ENCODE assay signal across 21 mouse cellular contexts in the genomic region with DNA sequence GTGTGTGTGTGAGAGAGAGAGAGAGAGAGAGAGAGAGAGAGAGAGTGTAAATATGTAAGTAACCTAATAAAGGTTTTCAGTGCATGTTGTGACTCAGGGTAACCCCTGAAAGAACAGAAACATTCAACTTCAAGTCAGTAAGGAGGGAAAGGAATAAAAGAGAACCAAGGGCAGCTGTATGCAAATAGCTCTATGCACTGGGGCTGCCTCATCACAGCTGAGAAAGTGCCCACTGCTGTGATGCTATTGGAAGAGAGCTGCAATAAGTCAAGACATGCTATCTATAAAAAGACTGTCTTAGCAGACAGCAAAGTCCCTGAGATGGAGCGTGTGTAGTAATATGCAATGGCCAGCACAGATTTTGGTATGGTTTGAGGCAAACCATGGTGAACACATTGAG. TPM values are rescaled to one million over a fixed set of nuclear protein-coding genes. Genes with fewer than 3 reads are reported as not detected.
DNase-seq lines count a peak whose midpoint lies in the region; ATAC-seq and TF ChIP-seq lines count a peak whose summit lies in the region.
"Had no signal": no experiment of that assay in that cellular context is flagged by ENCODE, and none has a peak within 500 bp of the region (broad histone marks: within the 10 kb centered on the region; RNA-seq: fewer than 3 reads in every experiment).

No protein-coding gene starts in this region.

- no peaks in the 10 kb centered on the region for H3K9me3 ChIP-seq in liver, embryonic 12.5 days (replicated peaks)
- H3K9me3 ChIP-seq in CH12.LX (replicated peaks; ENCODE audit: low read length): no peaks in the 10 kb centered on the region
- H3K9me3 ChIP-seq: embryonic facial prominence, embryonic 12.5 days; heart, embryonic 12.5 days; hindbrain, embryonic 15.5 days had no signal

- no peak for TF ChIP-seq EP300 in CH12.LX (IDR thresholded peaks at IDR 0.05; ENCODE audit: low read length)

- no peak for ATAC-seq in liver, embryonic 12.5 days
- ATAC-seq in neutrophil, adult 5-6 weeks (ENCODE audit: extremely low read depth, insufficient number of reproducible peaks, low FRiP score, poor library complexity, severe bottlenecking): peak; percentile 52
- ATAC-seq: activated CD4-positive, CD25-positive, alpha-beta regulatory T cell, adult 4 months; CD4-positive, CD25-positive, alpha-beta regulatory T cell, adult 4 months; forebrain, postnatal 0 days; Patski had no signal

- no peaks in the 10 kb centered on the region for H3K27me3 ChIP-seq in liver, embryonic 12.5 days (replicated peaks)
- no peaks in the 10 kb centered on the region for H3K27me3 ChIP-seq in CH12.LX (replicated peaks)
- H3K27me3 ChIP-seq: embryonic facial prominence, embryonic 12.5 days; heart, embryonic 12.5 days; hindbrain, embryonic 15.5 days; Patski had no signal

- in situ Hi-C loops in CH12.LX (cut with MboI; ENCODE audit: low pct_ligation_motif_present, low pct_unique_long_range_greater_than_20kb, low sequenced_read_pairs): no loop called here

- WGBS in liver, embryonic 12.5 days (ENCODE audit: insufficient replicate concordance): 51% methylated on average over 1 of the region's 1 CpGs

- H3K27ac ChIP-seq in liver, embryonic 12.5 days: peak overlapping the region; percentile 81
- H3K27ac ChIP-seq in CH12.LX (ENCODE audit: insufficient read depth, low read depth): no peak overlapping the region
- H3K27ac ChIP-seq: embryonic facial prominence, embryonic 12.5 days; heart, adult 2 months; hindbrain, embryonic 15.5 days had no signal

- no peak for TF ChIP-seq CTCF in CH12.LX (conservative IDR thresholded peaks at IDR 0.05 in 1 of 2, IDR thresholded peaks at IDR 0.05 in 1 of 2; ENCODE audit: low read depth in 2 of 2, low read length in 2 of 2)

- no peak for TF ChIP-seq POLR2A in CH12.LX (IDR thresholded peaks at IDR 0.05; ENCODE audit: low read depth, low read length)

- H3K9ac ChIP-seq in liver, embryonic 12.5 days: no peak overlapping the region; the same call in 1 of the 2 replicates
- no peak overlapping the region for H3K9ac ChIP-seq in CH12.LX (ENCODE audit: insufficient read depth, low read depth)
- H3K9ac ChIP-seq: embryonic facial prominence, embryonic 12.5 days; forebrain, postnatal 0 days; heart, embryonic 12.5 days; hindbrain, embryonic 15.5 days had no signal

- no peak overlapping the region for H3K4me2 ChIP-seq in liver, embryonic 12.5 days
- H3K4me2 ChIP-seq in CH12.LX (ENCODE audit: insufficient read depth, low read depth, poor library complexity, severe bottlenecking): no peak overlapping the region
- H3K4me2 ChIP-seq: embryonic facial prominence, embryonic 12.5 days; heart, embryonic 12.5 days; hindbrain, embryonic 15.5 days had no signal

- H3K79me2 ChIP-seq in CH12.LX (replicated peaks; ENCODE audit: control insufficient read depth, extremely low read depth, insufficient read depth, poor library complexity, severe bottlenecking): no peaks in the 10 kb centered on the region

- DNase-seq in liver: no peak
- DNase-seq in A20 (ENCODE audit: low read depth, low spot score): peak; percentile 89
- peak; percentile 70 for DNase-seq in CH12.LX (ENCODE audit: extremely low read depth)
- no peak for DNase-seq in right cerebral cortex, postnatal 10 days (ENCODE audit: low spot score in 2 of 2)
- DNase-seq in cerebellum, postnatal 36 days: no peak
- DNase-seq: adrenal gland, adult 2 months; adrenal gland, postnatal 25 days; cerebellum, adult 2 months; cerebellum, postnatal 10 days; forebrain, postnatal 0 days; gastrocnemius, postnatal 14 days; heart, adult 2 months; heart, postnatal 36 days had no signal

- H3K4me3 ChIP-seq in liver, embryonic 12.5 days: no peak overlapping the region
- no peak overlapping the region for H3K4me3 ChIP-seq in CH12.LX (replicated peaks in 1 of 3; ENCODE audit: low read depth in 2 of 3, low read length in 2 of 3, poor library complexity in 1 of 3)
- H3K4me3 ChIP-seq: embryonic facial prominence, embryonic 12.5 days; heart, adult 2 months; heart, embryonic 12.5 days; hindbrain, embryonic 15.5 days had no signal

- dilution Hi-C loops in CH12.LX (cut with MboI; ENCODE audit: extremely low pct_ligation_motif_present, extremely low pct_unique_long_range_greater_than_20kb, low sequenced_read_pairs): no loop called here

- H3K36me3 ChIP-seq in liver, embryonic 12.5 days: no peaks in the 10 kb centered on the region
- H3K36me3 ChIP-seq in CH12.LX (replicated peaks in 1 of 2; ENCODE audit: control insufficient read depth in 1 of 2, insufficient read depth in 1 of 2, low read length in 1 of 2): peaks cover 0 to 1% of the 10 kb centered on the region in 2 experiments
- H3K36me3 ChIP-seq: embryonic facial prominence, embryonic 12.5 days; heart, embryonic 12.5 days; hindbrain, embryonic 15.5 days had no signal

- H3K4me1 ChIP-seq in liver, embryonic 12.5 days: peaks cover 42% of the 10 kb centered on the region
- peaks cover 6 to 44% of the 10 kb centered on the region in 2 experiments; a peak in 3 of 4 replicates for H3K4me1 ChIP-seq in CH12.LX (ENCODE audit: control insufficient read depth in 1 of 2, insufficient read depth in 2 of 2)

- no peak for TF ChIP-seq RAD21 in CH12.LX (IDR thresholded peaks at IDR 0.05; ENCODE audit: low read depth, low read length)

TF ChIP-seq in CH12.LX, 34 proteins besides CTCF, POLR2A, EP300 and RAD21:
- TF ChIP-seq ETS1 (conservative IDR thresholded peaks at IDR 0.05; ENCODE audit: low read depth, low read length) (peak; percentile 52), HCFC1 (IDR thresholded peaks at IDR 0.05; ENCODE audit: low read depth, low read length) (no peak), SMC3 (IDR thresholded peaks at IDR 0.05; ENCODE audit: low read depth, low read length) (no peak), MEF2A (IDR thresholded peaks at IDR 0.05; ENCODE audit: borderline replicate concordance, low read depth, low read length) (0 out of 2 replicates have a peak, but pooled peaks have one; percentile 13)

RNA-seq across cellular contexts. Expression of gene Zfp69, which starts 2.2 kb away (rescaled TPM):
- polyA plus RNA-seq in liver, embryonic 12.5 days (2016; fragmentation: Nextera tagmentation; extraction: Ambion mirVana): 3.1 and 3.5 TPM in 2 replicates
- total RNA-seq in CH12.LX (2012; rRNA removed) (0.71 and 0.89 TPM in 2 replicates), CH12.LX (2014; rRNA removed) (0.46 and 0.72 TPM in 2 replicates)
- 1.3 and 2.2 TPM in 2 replicates for polyA plus RNA-seq in CH12.LX (2012; ENCODE audit: insufficient read length, low read depth)
- total RNA-seq in neutrophil, adult 5-6 weeks (2017): 4.8 and 10.3 TPM in 2 replicates

RNA-seq across cellular contexts. Expression of gene Exo5, which starts 28.9 kb away (rescaled TPM):
- 9.8 and 11.7 TPM in 2 replicates for polyA plus RNA-seq in liver, embryonic 12.5 days (2016; fragmentation: Nextera tagmentation; extraction: Ambion mirVana)
- total RNA-seq in CH12.LX (2012; rRNA removed) (13.4 and 13.9 TPM in 2 replicates), CH12.LX (2014; rRNA removed) (17.4 and 23.0 TPM in 2 replicates)
- 24.0 and 25.3 TPM in 2 replicates for polyA plus RNA-seq in CH12.LX (2012; ENCODE audit: insufficient read length, low read depth)
- 10.8 and 16.9 TPM in 2 replicates for total RNA-seq in neutrophil, adult 5-6 weeks (2017)

Comparison
In these comparisons a context has a peak if more than half of its experiments do, and no peak if none do; other contexts are left out.
1. DNase-seq: peak in A20 (single experiment) and CH12.LX (single experiment); none in liver (single experiment), right cerebral cortex, postnatal 10 days (0 of 2) and cerebellum, postnatal 36 days (0 of 2).